Mouse (Mus musculus) lung, adult 2 months (tissue): ENCODE measurements around the gene Mroh3.

ENCODE experiments used
- CTCF ChIP-seq: fragments of 200-500 bp; IDR thresholded peaks from 2 replicates; pipeline ENCODE4 v1.5.1; 2011; ENCODE audit warnings: mild to moderate bottlenecking, low read length, control low read depth; ENCODE audit not compliant: insufficient read depth
- POLR2A ChIP-seq: fragments of 200-500 bp; IDR thresholded peaks from 2 replicates; pipeline ENCODE4 v1.6.1; 2011; ENCODE audit warnings: low read depth, mild to moderate bottlenecking, control low read depth, low read length, borderline replicate concordance; ENCODE audit errors: extremely low read depth

- no peak for TF ChIP-seq CTCF
- TF ChIP-seq POLR2A, result no peak
These were observed 46.9 kb upstream of the Mroh3 start for GRCm38 (mm10) chr1:136259543-136259892.
